Mouse (Mus musculus) limb, embryonic 10.5 days (tissue): ENCODE results near the gene Ube2b. TPM values are rescaled to one million over a fixed set of nuclear protein-coding genes. Genes with fewer than 3 reads are reported as not detected.
A peak's percentile ranks its signal among the peaks of the same experiment; 100 is the strongest.

ENCODE experiments used
- DNase-seq: peaks from one replicate; pipeline ENCODE4 v3.0.0-alpha.2; 2017; ENCODE audit warnings: low spot score
- H3K27ac ChIP-seq: fragments of 300-500 bp; sonication (generic); 2 replicates; pipeline ENCODE4 v1.5.1; 2016; ENCODE audit warnings: mild to moderate bottlenecking
- H3K27me3 ChIP-seq: fragments of 300-500 bp; sonication (generic); 2 replicates; pipeline ENCODE4 v1.6.1; 2016; ENCODE audit warnings: low read depth, mild to moderate bottlenecking; ENCODE audit not compliant: poor library complexity, severe bottlenecking
- H3K36me3 ChIP-seq: fragments of 300-500 bp; sonication (generic); 2 replicates; pipeline ENCODE4 v1.6.1; 2016; ENCODE audit warnings: mild to moderate bottlenecking, moderate library complexity
- H3K4me1 ChIP-seq: fragments of 300-500 bp; sonication (generic); 2 replicates; pipeline ENCODE4 v1.6.1; 2016
- H3K4me3 ChIP-seq: fragments of 300-500 bp; sonication (generic); 2 replicates; pipeline ENCODE4 v1.5.1; 2016; ENCODE audit warnings: mild to moderate bottlenecking, moderate library complexity
- H3K9me3 ChIP-seq: fragments of 300-500 bp; sonication (generic); replicated peaks from 2 replicates; pipeline ENCODE4 v1.6.1; 2016; ENCODE audit warnings: mild to moderate bottlenecking
- WGBS: fragments of 180-500 bp; shearing (Covaris S2); methylation state at CpG from one replicate; pipeline ENCODE4 v1.1.7; 2016; 5-methylcytosine and 5-hydroxymethylcytosine counted together
- polyA plus RNA-seq: library from polyadenylated mRNA; unstranded; fragments of >200 nt; fragmentation: Nextera tagmentation; extraction: Ambion mirVana; gene quantifications from 2 replicates; pipeline ENCODE4 v1.2.1, GENCODE M21; 2016

Ube2b gene
- polyA plus RNA-seq, result 213 and 227 TPM in 2 replicates

DNA sequence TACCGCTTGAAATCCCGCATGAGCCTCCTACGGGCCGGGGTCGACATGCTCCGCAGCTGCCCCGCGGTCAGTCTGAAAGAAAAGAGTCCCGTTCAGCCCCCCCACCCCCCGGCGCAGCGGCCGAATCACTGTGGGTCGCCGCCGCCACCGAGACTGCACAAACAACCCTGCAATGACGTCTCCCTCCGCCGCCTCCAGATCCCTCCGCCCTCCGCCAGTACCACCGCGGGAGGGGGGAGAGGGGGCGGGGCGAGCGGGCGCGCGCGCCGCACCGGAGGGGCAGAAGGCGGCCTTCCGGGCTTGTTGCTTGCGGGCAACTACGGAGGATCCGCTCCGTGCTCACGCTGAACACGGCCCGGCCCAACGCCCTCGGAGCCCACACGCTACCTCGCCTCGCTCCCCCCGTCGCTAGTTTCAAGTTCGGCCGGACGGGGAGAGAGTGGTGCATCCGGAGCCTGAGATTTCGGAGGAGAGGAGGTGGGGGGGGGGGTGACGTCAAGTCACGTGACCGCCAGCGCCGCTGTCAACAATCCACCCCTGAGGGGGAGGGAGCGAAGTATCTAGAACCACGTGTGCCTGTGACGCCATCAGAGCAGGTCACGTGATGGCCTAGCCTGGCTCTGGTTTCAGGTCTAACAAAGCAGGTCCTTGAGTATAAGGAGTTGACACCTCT lies at the start of gene Ube2b:
Gene Ube2b (minus strand): TSS at position 473 of the 673 bp plus-strand sequence.
- Histone ChIP-seq H3K9me3 (no peaks in the 10 kb centered on the region), H3K4me3 (peak within 1 kb of the TSS; percentile 79), H3K36me3 (peaks cover 27% of the 10 kb centered on the region), H3K27me3 (no peaks in the 10 kb centered on the region), H3K27ac (peak within 1 kb of the TSS; percentile 99), H3K4me1 (peaks cover 37% of the 10 kb centered on the region)
- DNase-seq, result peak; percentile 98
- WGBS, result under 1% methylated on average over 63 of the region's 63 CpGs

DNA sequence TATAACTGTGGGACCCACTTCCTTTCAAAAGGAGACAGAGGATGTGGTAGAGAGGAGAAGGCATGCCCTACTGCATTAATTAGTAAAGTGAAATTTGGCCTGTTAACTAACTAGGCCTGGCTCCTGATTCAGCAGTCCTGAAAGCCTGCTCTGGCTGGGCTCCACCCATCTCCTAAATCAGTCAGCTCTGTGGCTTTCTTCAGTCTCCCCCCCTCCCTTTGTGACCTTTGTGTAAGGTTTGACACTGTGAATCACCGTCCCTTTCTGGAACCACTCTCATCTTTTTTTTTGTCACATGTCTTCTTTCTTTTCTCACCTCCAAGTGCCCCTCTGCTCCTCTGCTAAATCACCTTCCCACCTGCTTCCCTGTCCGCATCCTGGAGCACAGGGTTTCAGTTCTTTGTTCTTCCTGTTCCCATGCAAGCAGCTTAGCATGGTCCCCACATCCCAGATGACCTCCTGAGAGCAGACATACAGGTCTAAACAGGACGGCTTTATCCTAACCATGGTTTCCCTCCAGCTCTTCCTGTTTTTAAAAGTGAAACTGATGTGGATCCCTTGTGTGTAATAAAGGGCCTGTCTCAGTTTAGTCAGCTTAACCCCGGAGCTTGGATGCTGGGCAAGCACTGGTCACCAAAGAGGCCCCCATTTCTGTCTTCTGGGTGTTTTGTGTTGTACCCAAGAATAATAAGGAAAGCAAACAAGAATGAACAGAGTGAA lies 46.0 kb upstream of the Ube2b start:
- Histone ChIP-seq H3K4me1 (peaks cover 11% of the 10 kb centered on the region), H3K4me3 (no peak overlapping the region), H3K36me3 (no peaks in the 10 kb centered on the region), H3K27ac (peak overlapping the region; percentile 62; the same call in 1 of the 2 replicates), H3K27me3 (no peaks in the 10 kb centered on the region), H3K9me3 (no peaks in the 10 kb centered on the region)
- DNase-seq, result no peak
- WGBS, result 52% methylated on average over 4 of the region's 4 CpGs

DNA sequence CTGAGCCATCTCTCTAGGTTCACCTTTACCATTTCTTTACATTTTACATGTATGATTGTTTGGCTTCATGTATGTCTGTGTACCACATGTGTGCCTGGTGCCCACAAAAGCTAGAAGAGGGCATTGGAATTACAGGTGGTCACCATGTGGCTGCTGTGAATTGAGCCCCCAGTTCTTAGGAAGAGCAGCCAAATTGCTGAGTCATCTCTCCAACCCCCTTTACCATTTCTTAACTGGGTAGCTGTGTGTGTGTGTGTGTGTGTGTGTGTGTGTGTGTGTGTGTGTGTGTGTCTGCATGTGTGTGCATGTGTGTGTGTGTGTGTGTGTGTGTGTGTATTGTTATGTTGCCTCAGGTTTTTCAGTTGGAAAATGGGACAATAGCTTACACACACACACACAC lies 43.6 kb upstream of the Ube2b start:
- no peak overlapping the region for H3K4me3 ChIP-seq

DNA sequence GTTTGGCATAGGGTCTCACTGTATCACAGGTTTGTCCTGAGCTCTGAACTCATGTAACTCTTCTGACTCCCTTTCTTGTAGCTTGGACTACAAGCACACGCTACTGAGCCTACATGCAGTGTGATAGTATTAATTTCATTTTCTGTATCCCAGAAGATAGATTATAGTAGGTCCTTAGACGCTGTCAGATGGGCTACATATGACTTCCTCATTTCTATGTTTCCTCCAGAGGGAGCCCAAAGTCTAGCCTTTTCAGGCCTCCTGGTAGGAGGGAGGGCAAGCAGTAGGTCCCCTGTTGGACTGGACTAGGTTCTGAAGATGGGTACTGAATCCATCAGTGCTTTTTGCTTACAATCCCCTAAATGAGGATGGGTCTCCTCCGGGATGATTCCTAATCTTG lies 42.7 kb upstream of the Ube2b start:
- Histone ChIP-seq H3K27ac (no peak overlapping the region), H3K9me3 (no peaks in the 10 kb centered on the region), H3K4me3 (no peak overlapping the region), H3K36me3 (no peaks in the 10 kb centered on the region), H3K4me1 (peaks cover 11% of the 10 kb centered on the region), H3K27me3 (no peaks in the 10 kb centered on the region)
- WGBS, result 84% methylated on average over 3 of the region's 3 CpGs
- DNase-seq, result no peak

More for the DNA sequence above, 43.6 kb upstream of the Ube2b start:
- Histone ChIP-seq H3K27ac (no peak overlapping the region), H3K9me3 (no peaks in the 10 kb centered on the region), H3K36me3 (no peaks in the 10 kb centered on the region), H3K27me3 (no peaks in the 10 kb centered on the region), H3K4me1 (peaks cover 11% of the 10 kb centered on the region)
- no peak for DNase-seq

DNA sequence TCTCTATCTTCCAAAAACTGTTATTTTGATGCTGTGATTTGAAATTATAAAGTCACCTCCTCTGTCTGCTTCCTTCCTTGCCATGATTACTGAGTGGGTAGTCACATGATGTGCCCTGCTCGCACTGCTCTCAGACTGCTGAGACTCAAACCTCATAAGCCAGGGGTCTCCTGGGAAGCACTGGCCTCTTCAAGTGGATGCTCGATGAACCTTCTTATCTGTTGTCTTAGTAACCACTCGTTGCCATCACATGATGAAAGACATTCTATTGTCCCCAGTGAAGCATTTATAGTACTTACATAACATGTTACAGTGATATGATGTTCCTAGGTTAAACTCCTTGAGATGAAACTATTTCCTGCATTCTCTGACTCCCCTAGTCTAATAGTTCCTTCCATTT lies 37.1 kb upstream of the Ube2b start:
- WGBS, result 77% methylated on average over 3 of the region's 3 CpGs
- Histone ChIP-seq H3K4me1 (no peaks in the 10 kb centered on the region), H3K27me3 (no peaks in the 10 kb centered on the region), H3K36me3 (no peaks in the 10 kb centered on the region), H3K27ac (no peak overlapping the region), H3K9me3 (no peaks in the 10 kb centered on the region), H3K4me3 (no peak overlapping the region)
- DNase-seq, result no peak

DNA sequence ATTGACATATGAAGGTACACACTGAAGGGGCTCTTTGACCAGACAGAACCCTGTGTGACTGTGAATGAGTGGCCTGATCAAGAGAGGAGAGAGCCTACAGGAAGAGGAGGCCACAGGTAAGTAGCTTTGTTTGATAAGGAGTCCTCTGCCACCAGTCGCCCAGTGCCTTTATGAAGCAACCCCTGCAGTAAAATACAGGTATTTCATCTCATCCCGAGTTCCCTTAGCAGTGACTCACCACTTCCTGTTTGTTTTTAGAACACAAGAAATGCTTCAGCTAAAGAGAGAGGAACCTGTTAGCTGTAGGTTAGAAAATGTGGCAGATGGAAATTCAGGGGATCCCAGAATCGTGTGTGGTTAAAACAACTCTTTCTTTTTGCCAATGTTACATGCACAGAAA lies 35.3 kb upstream of the Ube2b start:
- H3K4me3 ChIP-seq, result no peak overlapping the region
- H3K4me1 ChIP-seq, result no peaks in the 10 kb centered on the region
- 78% methylated on average over 3 of the region's 3 CpGs for WGBS
- peaks cover 4% of the 10 kb centered on the region; the same call in 1 of the 2 replicates for H3K36me3 ChIP-seq
- no peak overlapping the region for H3K27ac ChIP-seq
- DNase-seq, result no peak
- H3K9me3 ChIP-seq, result no peaks in the 10 kb centered on the region
- H3K27me3 ChIP-seq, result no peaks in the 10 kb centered on the region

DNA sequence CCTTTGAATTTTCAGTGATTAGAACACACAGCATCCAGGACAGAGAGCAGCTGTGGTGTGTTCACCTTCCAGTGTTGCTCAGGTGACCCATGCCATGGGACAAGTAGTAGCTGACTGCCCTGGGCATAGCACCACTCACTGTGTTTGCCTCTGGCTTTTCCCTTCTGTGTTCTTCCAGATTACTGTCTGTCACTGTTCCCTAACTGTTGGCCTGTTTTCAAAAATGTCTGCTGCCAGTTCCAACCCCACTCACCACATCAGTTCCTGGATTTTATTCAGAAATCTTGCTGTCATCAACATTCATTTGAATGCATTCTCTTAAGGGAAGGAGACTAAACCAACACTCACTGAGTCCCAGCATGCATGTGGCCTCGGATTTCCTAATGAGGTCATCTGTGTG lies 33.4 kb upstream of the Ube2b start:
- no peak overlapping the region for H3K27ac ChIP-seq
- no peaks in the 10 kb centered on the region for H3K27me3 ChIP-seq
- no peaks in the 10 kb centered on the region for H3K9me3 ChIP-seq
- WGBS, result 86% methylated on average over 1 of the region's 1 CpGs
- peaks cover 4% of the 10 kb centered on the region; the same call in 1 of the 2 replicates for H3K36me3 ChIP-seq
- H3K4me1 ChIP-seq, result no peaks in the 10 kb centered on the region
- no peak overlapping the region for H3K4me3 ChIP-seq
- no peak for DNase-seq

DNA sequence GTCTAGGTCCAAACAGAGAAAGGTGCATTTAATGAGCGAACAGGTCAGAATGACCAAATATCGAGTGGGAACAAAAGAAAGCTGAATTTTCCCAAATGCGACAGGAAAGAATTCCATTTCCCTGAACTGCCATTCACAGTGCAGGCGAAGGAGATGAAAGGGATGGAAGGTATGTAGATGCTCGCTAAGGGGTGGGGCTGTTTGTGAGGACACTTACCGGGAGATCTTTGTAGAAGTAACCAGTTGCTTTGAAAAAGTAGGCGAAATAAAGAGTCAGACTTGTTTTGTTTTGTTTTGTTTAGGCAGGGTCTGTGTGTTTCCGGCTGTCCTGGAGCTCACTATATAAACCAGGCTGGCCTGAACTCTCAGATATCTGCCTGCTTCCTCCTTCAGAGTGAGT lies 31.8 kb upstream of the Ube2b start:
- no peak for DNase-seq
- no peaks in the 10 kb centered on the region for H3K4me1 ChIP-seq
- H3K9me3 ChIP-seq, result no peaks in the 10 kb centered on the region
- no peak overlapping the region for H3K4me3 ChIP-seq
- H3K27ac ChIP-seq, result no peak overlapping the region
- H3K36me3 ChIP-seq, result peaks cover 4% of the 10 kb centered on the region; the same call in 1 of the 2 replicates
- no peaks in the 10 kb centered on the region for H3K27me3 ChIP-seq
- 62% methylated on average over 8 of the region's 8 CpGs for WGBS

DNA sequence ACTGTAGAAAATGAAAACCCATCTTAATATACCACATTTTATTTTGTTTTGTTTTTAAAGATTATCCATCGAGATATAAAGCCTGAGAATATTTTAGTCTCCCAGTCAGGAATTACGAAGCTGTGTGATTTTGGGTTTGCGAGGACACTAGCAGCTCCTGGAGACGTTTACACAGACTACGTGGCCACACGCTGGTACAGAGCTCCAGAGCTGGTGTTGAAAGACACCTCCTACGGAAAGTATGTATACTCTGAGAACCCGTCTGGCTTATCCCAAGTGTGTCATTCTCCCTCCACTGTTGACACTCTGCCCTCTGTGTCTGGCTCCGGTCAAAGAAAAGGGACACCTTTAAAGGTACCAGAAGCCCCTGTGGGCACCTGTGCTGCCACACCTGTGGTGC lies 17.7 kb upstream of the Ube2b start:
- H3K4me1 ChIP-seq, result no peaks in the 10 kb centered on the region
- H3K27ac ChIP-seq, result no peak overlapping the region
- H3K9me3 ChIP-seq, result no peaks in the 10 kb centered on the region
- WGBS, result 88% methylated on average over 9 of the region's 9 CpGs
- no peaks in the 10 kb centered on the region for H3K36me3 ChIP-seq
- H3K27me3 ChIP-seq, result no peaks in the 10 kb centered on the region
- DNase-seq, result no peak
- H3K4me3 ChIP-seq, result no peak overlapping the region

DNA sequence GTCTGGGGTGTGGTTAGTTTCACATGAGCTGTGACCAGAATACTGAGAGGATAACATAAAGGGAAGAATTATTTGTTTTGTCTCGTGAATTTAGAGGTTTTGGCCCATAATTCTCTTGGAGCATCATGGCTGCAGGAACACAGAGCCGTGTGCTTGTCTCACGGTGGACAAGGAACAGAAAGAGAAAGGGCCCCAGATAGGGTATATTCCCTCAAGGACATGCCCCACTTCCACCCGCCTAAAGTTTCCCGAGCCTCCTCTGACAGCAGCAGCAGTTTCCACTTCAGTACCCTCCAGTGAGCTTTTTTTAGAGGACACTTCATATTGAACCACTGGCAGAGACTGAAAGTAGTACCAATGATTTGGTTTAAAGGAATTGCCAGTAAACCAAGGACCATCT lies 11.0 kb upstream of the Ube2b start:
- Histone ChIP-seq H3K4me3 (no peak overlapping the region), H3K4me1 (no peaks in the 10 kb centered on the region), H3K36me3 (no peaks in the 10 kb centered on the region), H3K27ac (no peak overlapping the region), H3K9me3 (no peaks in the 10 kb centered on the region), H3K27me3 (no peaks in the 10 kb centered on the region)
- no peak for DNase-seq
- WGBS, result 90% methylated on average over 5 of the region's 5 CpGs

DNA sequence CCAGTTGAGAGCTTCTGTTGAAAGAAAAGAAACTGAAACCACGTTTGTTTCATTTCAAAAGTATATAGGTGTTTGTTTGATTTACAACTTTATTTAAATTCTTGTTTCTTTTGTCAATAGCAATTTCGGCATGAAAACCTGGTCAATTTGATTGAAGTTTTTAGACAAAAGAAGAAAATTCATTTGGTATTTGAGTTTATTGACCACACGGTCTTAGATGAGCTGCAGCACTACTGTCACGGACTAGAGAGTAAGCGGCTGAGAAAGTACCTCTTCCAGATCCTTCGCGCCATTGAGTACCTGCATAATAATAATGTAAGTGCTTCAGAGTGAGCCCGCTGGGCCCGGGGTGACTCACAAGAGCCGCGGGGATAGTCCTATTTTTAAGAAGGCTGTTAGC lies 10.4 kb upstream of the Ube2b start:
- Histone ChIP-seq H3K36me3 (no peaks in the 10 kb centered on the region), H3K27me3 (no peaks in the 10 kb centered on the region), H3K4me3 (no peak overlapping the region), H3K4me1 (peaks cover 4% of the 10 kb centered on the region; the same call in 1 of the 2 replicates), H3K9me3 (no peaks in the 10 kb centered on the region), H3K27ac (no peak overlapping the region)
- DNase-seq, result no peak
- 90% methylated on average over 11 of the region's 11 CpGs for WGBS

DNA sequence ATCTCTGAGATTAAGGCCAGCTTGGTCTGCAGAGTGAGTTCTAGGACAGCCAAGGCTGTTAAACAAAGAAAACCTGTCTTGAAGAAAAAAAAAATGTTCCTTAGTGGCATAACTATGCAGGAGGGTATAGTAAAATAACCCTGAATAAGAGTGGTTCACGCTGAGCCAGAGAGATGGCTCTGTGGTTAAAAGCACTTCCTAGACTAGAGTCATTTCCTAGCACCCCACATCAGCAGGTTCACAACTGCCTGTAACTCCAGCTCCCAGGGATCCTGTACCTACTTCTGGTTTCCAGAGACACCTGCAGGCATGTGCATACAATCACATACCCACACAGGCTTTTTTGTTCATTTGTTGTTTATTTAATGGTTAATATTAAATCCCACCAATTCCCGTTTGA lies 5.0 kb upstream of the Ube2b start:
- 84% methylated on average over 2 of the region's 2 CpGs for WGBS

DNA sequence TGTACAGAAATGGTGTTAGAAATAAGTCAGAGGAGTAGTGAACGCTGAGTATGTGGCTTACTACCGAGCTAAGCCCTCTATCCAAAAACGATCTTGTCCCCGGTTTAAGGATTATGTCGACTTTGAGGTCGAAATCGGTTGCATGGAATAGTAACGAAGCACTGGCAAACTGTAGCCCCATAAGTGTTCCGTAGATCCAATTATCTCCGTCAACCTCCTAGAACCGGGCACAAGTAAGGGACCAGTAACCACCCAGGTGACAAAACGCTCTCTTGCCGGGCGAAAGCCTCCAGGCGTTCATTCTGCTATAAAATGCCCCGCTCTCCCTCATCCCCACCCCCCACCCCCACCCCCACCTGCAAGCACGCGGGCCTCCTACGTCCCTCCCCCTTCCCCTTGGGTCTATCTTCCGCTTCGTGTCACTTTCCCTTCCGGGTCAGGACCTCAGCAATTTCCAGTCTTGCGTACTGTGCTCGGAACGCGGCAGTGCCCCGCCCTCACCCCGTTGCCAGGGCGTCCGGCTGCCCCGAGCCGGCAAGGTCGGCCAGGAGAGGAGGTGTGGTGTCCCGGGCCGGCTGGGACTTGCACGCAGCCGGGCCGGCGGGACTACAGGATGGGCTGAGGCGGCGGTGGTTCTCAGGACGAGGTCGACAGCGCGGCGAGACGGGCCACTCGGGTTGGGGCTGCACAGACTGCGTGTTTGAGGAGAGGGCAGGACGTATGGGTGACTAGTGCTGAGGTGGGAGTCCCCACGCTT lies 3.4 kb upstream of the Ube2b start, which contains the start of gene Cdkl3:
Gene Cdkl3 (plus strand): TSS at position 450 of the 757 bp plus-strand sequence.
- WGBS, result under 1% methylated on average over 48 of the region's 51 CpGs
- DNase-seq, result peak; percentile 91
- no peaks in the 10 kb centered on the region for H3K27me3 ChIP-seq
- no peaks in the 10 kb centered on the region for H3K36me3 ChIP-seq
- H3K4me3 ChIP-seq, result peak within 1 kb of the TSS; percentile 73
- H3K9me3 ChIP-seq, result no peaks in the 10 kb centered on the region
- peak within 1 kb of the TSS; percentile 91 for H3K27ac ChIP-seq
- H3K4me1 ChIP-seq, result peaks cover 34% of the 10 kb centered on the region

More for the DNA sequence above, 5.0 kb upstream of the Ube2b start:
- Histone ChIP-seq H3K4me1 (peaks cover 28% of the 10 kb centered on the region), H3K4me3 (peak overlapping the region; percentile 73; the same call in 1 of the 2 replicates), H3K27ac (no peak overlapping the region), H3K36me3 (no peaks in the 10 kb centered on the region), H3K27me3 (no peaks in the 10 kb centered on the region), H3K9me3 (no peaks in the 10 kb centered on the region)
- DNase-seq, result no peak
